Mouse (Mus musculus): ENCODE results near the gene Stx8.

GRCm38 (mm10) chr11:68213896-68214295 is 247.9 kb downstream of the Stx8 start:
- TF ChIP-seq CTCF (IDR thresholded peaks at IDR 0.05; ENCODE audit: insufficient read depth, low read length): no peak
- TF ChIP-seq POLR2A (IDR thresholded peaks at IDR 0.05; ENCODE audit: borderline replicate concordance, extremely low read depth, low read depth, low read length): no peak
